Mouse (Mus musculus): ENCODE data around the gene Gm26661. TPM values are rescaled to one million over a fixed set of nuclear protein-coding genes. Genes with fewer than 3 reads are reported as not detected.
A peak's percentile ranks its signal among the peaks of the same experiment; 100 is the strongest.

Gm26661 gene
- total RNA-seq (2021): not detected

DNA sequence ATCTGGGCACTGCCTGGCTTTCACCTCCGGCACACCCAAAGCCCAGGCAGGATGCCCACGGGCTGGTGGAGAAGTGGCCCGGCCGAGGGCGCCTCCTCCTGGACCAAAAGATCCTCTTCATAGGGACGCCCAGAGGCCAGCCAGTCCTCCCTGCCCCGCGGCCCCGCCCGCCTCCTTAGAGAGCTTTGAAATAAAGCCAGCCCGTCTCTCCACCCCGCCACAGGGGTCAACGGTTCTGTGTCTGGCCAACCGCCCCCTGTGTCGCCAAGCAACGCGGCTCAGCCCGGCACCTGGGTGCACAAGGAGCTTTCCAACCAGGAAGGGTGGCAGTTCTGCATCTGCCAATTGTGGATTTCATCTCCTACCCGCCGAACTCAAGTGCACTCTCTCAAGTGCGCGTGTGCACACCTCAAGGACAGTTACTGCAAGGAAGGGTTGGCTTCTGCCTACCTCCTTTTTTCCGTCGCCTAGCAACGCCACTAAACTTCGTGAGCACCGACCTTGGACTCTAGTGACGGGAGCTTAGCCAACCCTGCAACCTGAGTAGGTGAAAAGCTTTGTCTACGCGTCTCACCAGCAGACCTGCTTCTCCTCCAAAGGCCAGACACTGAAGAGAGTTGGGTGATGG, at the start of gene Gm26661:
TSS of gene Gm26661 (plus strand) at position 56 of the 628 bp plus-strand sequence.
- intact Hi-C loops (cut with DNase I): no loop called here
- DNase-seq: peak; percentile 61

DNA sequence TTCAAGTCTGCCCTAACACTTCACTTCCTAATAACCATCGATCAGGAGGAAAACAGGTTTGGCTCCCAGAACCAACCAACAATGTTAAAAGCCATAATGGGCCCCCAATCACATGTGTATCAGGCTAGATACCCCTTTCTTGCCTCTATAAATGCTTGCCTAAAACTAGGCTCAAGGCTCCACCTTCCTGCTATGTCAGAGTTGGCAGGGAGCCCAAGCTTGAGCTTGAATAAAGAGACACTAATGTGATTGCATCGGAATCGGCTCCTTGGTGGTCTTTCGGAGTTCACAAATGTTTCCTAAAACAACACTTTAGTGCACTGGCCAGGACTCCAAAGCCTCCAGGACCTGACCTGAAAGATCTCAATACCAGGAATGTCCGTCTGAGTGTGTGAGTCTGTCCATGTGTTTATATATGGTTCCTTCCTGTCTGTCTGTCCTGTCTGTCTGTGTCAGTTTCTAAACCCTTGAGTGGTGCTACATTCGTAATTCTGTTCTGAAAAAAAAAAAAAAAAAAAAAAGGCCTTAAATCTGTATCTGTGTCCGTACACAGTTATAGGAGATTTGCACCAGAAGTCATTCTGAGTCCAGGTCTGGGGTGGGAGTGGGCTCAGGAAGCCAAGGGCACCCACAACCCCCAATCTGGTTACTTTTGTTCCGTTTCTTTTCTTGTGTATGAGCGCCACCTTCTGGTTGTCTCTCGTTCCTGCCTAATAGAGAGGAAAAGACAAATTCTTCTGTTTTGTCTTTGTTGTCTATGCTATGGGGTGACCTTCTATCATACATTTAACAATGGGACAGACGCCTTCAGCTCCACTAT, 42.2 kb upstream of the Gm26661 start:
- intact Hi-C loops (cut with DNase I): no loop called here
- DNase-seq: peak; percentile 68

GRCm38 (mm10) chr14:7749764-7750089, 41.7 kb upstream of the Gm26661 start:
- DNase-seq: peak; percentile 56

GRCm38 (mm10) chr14:7765569-7766314, 25.6 kb upstream of the Gm26661 start:
- peak; percentile 92 for DNase-seq
- intact Hi-C loops (cut with DNase I): no loop called here

More at GRCm38 (mm10) chr14:7749764-7750089, 41.7 kb upstream of the Gm26661 start:
- intact Hi-C loops (cut with DNase I): no loop called here

- intact Hi-C loops (cut with DNase I): no loop called here
Measured at GRCm38 (mm10) chr14:7773714-7774389, 17.5 kb upstream of the Gm26661 start.

GRCm38 (mm10) chr14:7786073-7786472, 5.3 kb upstream of the Gm26661 start:
- DNase-seq: no peak
- intact Hi-C loops (cut with DNase I): no loop called here

More at GRCm38 (mm10) chr14:7773714-7774389, 17.5 kb upstream of the Gm26661 start:
- DNase-seq: peak; percentile 9

- intact Hi-C loops (cut with DNase I): no loop called here
- no peak for DNase-seq
Measured at GRCm38 (mm10) chr14:7789266-7790030, 1.9 kb upstream of the Gm26661 start.

- intact Hi-C loops (cut with DNase I): no loop called here
Measured at GRCm38 (mm10) chr14:7791061-7791531, 291 bp upstream of the Gm26661 start.

DNA sequence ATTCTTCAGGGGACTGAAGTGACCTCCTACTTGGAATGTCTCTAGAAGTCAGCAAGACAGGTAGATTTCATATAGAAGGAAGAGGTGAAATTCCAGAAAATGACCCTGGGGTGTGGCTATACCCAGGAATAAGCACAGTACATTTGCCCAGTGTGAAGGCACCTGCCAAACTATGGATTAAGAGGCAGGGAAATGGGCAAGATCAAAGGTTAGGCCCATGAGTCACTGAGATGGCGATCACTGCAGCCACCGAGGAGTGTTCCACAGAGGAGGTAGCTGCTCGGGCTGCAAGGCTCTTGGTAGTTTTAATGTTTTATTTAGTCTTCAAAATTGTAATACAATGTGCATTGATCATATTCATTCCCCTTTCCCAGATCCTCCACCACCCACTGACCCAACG, 4.6 kb downstream of the Gm26661 start:
- no peak for DNase-seq
- intact Hi-C loops (cut with DNase I): no loop called here

More at GRCm38 (mm10) chr14:7791061-7791531, 291 bp upstream of the Gm26661 start:
- no peak for DNase-seq

GRCm38 (mm10) chr14:7800611-7801010, 9.2 kb downstream of the Gm26661 start:
- DNase-seq: no peak
- intact Hi-C loops (cut with DNase I): no loop called here

DNA sequence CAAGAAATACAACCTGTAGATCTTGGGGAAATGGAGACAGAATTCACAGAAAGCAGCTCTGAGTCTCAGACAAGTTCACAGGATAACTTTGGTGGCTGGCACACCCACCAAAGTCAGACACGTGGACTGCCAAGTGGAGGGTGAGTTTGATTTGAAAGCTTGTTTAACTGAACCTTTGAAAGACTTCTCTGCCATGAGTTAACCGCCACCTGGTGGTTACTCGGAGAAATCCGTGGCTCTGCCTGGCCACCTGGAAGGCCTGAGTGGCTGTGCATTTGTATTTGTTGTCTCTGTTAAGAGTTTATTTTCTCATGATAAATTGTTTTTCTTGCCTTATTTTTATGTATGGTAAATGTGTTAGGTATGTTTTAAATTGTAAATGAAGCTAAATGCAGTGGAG, 10.4 kb downstream of the Gm26661 start:
- DNase-seq: peak; percentile 34
- intact Hi-C loops (cut with DNase I): no loop called here

GRCm38 (mm10) chr14:7803874-7804557, 12.6 kb downstream of the Gm26661 start:
- intact Hi-C loops (cut with DNase I): no loop called here

GRCm38 (mm10) chr14:7804558-7804905, 13.1 kb downstream of the Gm26661 start:
- intact Hi-C loops (cut with DNase I): no loop called here

More at GRCm38 (mm10) chr14:7803874-7804557, 12.6 kb downstream of the Gm26661 start:
- DNase-seq: no peak

GRCm38 (mm10) chr14:7807711-7808110, 16.3 kb downstream of the Gm26661 start:
- DNase-seq: no peak

More at GRCm38 (mm10) chr14:7804558-7804905, 13.1 kb downstream of the Gm26661 start:
- no peak for DNase-seq

GRCm38 (mm10) chr14:7808501-7808981, 17.2 kb downstream of the Gm26661 start:
- intact Hi-C loops (cut with DNase I): no loop called here
- DNase-seq: no peak

More at GRCm38 (mm10) chr14:7807711-7808110, 16.3 kb downstream of the Gm26661 start:
- intact Hi-C loops (cut with DNase I): no loop called here

GRCm38 (mm10) chr14:7809043-7809955, 17.9 kb downstream of the Gm26661 start:
- intact Hi-C loops (cut with DNase I): no loop called here

DNA sequence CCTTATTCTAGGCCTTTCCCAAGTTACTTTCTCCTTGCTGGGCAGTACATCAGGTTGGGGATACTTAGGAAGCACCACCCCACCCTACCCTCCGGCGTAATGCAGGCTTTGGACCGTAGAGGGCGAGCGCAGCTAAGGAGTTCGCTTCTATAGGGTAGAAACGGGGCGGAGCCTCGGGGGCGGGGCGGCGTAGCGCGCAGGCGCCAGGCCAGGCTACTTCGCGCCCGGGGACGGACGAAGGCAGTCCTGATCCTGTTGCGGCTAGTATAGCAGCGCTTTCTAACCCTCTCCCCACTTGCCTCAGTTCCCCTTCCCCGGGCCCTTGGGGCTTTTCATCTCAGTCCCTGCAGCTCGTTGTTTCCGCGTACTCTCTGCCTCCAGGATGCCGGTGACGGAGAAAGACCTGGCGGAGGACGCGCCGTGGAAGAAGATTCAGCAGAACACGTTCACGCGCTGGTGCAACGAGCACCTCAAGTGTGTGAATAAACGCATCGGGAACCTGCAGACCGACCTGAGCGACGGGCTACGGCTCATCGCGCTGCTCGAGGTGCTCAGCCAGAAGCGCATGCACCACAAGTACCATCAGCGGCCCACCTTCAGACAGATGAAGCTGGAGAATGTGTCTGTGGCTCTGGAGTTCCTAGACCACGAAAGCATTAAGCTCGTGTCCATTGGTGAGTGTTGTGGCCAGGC, 26.5 kb downstream of the Gm26661 start, which contains the start of gene Flnb:
TSS of gene Flnb (plus strand) at position 188 of the 693 bp plus-strand sequence.
- DNase-seq: peak; percentile 98
- intact Hi-C loops (cut with DNase I): loop anchor here (5.0 kb wide), 2 partner anchors 49 to 119 kb away; no protein-coding TSS in a partner anchor

More at GRCm38 (mm10) chr14:7809043-7809955, 17.9 kb downstream of the Gm26661 start:
- no peak for DNase-seq

Measured in left cerebral cortex, postnatal 4 days (tissue).